Mouse (Mus musculus) cortical plate, adult 2 months (tissue): ENCODE data around the gene Bicc1.

Experiments used
- CTCF ChIP-seq: fragments of 200-500 bp; IDR thresholded peaks from 2 replicates; pipeline ENCODE4 v1.5.1; 2011; ENCODE audit warnings: mild to moderate bottlenecking, control low read depth, low read length; ENCODE audit not compliant: insufficient read depth; ENCODE audit errors: extremely low read depth
- POLR2A ChIP-seq: fragments of 200-500 bp; IDR thresholded peaks from 2 replicates; pipeline ENCODE4 v1.6.1; 2011; ENCODE audit warnings: mild to moderate bottlenecking, low read length, control low read depth; ENCODE audit not compliant: insufficient read depth; ENCODE audit errors: extremely low read depth

DNA sequence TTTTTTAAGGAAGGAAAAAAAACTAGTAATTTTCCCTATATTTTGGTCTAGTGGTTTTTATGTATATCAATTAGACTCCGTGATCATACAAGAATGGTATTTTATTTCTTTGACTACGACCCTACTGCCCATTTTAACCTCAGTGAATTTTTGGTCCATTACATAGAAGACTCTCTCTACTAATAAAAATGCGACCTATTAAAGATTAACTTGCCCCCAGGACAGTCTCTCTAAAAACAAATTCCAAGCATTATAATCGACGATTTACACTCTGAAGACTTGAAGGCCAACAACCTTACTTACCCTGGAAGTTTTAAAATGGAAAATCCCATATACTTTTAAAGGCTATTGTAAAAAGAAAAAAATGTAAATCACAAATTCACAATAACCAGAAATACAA, 2.9 kb downstream of the Bicc1 start:
- no peak for TF ChIP-seq CTCF
- TF ChIP-seq POLR2A: no peak
